Mouse (Mus musculus) cortical plate, adult 2 months (tissue): ENCODE measurements at regions not wholly inside any gene's neighbourhood (a gene's known extent, or its start where the extent isn't known, plus 50 kb on each side); places are given as distances from the start of the nearest gene placed in this dataset.

Experiments
- CTCF ChIP-seq: fragments of 200-500 bp; IDR thresholded peaks from 2 replicates; pipeline ENCODE4 v1.5.1; 2011; ENCODE audit warnings: mild to moderate bottlenecking, control low read depth, low read length; ENCODE audit not compliant: insufficient read depth; ENCODE audit errors: extremely low read depth
- POLR2A ChIP-seq: fragments of 200-500 bp; IDR thresholded peaks from 2 replicates; pipeline ENCODE4 v1.6.1; 2011; ENCODE audit warnings: mild to moderate bottlenecking, low read length, control low read depth; ENCODE audit not compliant: insufficient read depth; ENCODE audit errors: extremely low read depth

GRCm38 (mm10) chr16:93213618-93214017 is 387.7 kb upstream of the Runx1 start:
- TF ChIP-seq CTCF (no peak), POLR2A (no peak)
